Mouse (Mus musculus): ENCODE data around the gene Gsto1.

The Gsto1 gene

DNA sequence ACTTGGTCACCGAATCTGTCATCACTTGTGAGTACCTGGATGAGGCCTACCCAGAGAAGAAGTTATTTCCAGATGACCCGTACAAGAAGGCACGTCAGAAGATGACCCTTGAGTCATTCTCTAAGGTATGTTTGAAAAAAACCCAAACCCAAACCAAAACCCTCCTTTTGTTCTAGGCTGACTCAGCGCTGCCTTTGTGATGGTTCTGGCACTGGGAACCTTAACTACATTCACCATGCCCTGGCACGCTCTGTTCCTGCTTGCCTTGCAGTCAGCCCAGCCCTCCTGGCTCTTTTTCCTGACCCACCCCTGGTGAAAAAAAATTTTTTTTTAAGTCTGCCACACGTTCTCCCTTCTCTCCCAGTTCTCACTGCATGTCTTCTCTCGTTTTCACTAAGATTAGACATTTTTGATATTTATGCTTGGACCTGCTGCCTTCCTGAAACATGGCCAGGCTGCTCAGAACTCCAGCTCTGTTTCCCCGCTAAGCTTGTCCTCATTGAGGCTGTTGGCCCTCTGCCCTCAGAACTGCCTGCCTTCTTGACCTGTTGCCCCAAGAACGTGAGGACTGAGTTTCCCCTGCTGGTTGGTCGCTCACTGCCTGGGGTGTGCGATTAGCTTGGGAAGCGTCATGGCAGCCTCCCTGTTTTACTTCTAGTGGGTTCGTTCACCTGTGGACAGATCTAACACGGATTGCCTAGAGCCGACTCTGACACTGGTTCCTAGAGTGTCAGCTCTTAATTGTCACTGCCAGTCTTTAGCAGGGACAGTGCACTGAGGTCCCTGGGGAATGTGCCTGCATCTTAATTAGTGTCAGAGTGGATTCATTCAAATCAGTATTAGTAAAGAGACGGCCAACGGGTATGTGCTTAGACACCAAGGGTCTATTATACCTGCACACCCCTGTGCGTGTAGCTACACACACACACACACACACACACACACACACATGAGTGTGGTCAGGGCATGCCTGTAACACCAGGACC is 3.5 kb downstream of the Gsto1 start:
- no peak for DNase-seq

DNA sequence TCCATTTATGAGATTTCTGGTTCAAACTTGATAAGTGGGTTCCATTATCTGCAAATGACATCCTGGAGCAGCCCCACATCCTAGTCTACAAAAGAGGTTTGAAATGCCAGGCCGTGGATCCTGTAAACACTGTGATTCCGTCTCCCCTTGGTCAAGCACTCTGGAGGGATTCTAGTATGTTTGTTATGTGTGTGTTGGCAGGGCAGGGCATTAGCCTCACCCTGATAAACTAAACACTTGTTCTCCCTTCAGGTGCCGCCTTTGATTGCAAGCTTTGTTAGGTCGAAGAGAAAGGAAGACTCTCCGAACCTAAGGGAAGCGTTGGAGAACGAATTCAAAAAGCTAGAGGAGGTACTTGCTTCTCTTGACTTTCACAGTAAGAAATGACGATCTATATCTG is 4.4 kb downstream of the Gsto1 start:
- DNase-seq, result no peak

DNA sequence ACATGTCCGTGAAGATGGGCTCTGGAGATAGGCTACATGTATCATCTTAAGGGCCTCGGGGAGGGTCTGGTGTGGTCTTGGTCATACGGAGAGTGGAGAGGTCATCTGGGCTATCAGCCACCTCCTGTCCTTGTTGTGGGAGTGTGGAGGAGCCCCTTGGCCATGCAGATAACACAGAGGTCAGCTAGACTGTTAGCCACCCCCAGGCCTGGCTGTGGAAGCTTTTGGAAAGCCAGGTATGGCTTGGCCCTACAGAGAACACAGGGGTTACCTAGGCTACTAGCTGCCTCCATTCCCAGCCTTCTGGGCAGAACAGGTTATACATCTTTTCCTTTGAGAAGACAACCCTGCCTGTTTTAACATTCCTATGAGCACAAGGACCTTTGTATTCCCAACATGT is 7.8 kb downstream of the Gsto1 start:
- DNase-seq, result no peak

DNA sequence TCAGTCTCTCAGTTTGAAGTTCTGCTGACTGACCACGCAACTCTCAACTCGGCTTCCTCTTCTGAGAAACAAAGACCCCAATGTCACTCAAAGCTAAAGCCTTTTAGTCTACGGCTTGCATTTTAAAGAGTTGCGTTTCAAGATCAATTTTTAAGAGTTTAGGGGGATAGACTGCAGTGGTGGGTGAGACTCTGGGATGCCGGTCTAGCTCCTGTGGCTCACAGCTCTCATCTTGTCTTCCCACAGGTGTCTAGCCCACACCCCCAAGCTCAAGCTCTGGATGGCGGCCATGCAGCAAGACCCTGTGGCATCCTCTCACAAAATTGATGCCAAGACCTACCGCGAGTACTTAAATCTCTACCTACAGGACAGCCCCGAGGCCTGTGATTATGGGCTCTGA is 9.3 kb downstream of the Gsto1 start:
- no peak for DNase-seq

DNA sequence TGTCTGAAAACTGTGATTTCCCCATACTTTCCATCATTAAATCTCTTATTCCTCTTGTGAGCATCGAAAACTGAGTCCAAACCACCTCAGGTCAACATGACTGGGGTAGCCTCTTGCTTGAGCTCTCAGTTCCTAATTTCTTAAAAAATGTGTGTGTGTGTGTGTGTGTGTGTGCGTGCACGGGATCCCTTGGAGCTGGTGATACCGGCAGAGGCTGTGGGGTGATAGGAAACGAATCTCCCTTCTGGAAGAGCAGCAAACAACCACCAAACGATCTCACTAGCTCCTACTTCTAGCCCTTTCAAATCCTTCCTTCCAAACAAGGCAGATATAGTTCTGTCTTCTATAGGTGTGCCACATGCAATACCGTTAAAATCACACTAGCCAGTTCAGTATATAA is 10.0 kb downstream of the Gsto1 start:
- no peak for DNase-seq

DNA sequence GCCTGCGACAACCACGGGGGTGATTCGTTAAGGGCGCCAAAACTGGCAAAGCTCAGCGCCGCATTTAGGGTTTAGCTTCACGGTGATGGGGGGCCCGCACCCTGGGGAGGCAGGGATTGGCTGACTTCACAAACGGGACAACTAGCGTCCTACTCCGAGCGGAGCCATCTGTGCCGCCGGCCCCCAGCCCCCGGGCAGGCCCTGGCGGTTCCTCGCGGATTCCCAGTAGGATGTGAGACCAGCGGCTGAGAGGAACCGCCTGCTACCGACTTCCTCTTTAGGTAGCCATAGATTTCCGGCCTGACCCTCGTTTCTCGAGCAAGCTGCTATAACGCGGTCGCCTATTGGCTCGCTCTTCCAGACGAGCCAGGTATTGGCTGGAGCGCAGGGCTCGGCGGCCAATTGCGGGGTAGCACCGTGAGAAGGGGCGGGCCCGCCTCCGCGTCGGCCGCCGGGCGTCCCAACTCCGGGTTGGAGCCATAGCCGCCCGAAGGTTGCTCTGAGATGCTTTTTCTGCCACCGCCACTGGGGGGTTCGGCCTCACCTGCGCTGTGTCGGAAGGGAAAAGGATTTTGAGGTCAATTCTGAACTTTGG is 10.7 kb downstream of the Gsto1 start, which contains the start of gene Gsto2:
TSS of gene Gsto2 (plus strand) at position 182 of the 595 bp plus-strand sequence.
- DNase-seq, result peak; percentile 92 to 95

DNA sequence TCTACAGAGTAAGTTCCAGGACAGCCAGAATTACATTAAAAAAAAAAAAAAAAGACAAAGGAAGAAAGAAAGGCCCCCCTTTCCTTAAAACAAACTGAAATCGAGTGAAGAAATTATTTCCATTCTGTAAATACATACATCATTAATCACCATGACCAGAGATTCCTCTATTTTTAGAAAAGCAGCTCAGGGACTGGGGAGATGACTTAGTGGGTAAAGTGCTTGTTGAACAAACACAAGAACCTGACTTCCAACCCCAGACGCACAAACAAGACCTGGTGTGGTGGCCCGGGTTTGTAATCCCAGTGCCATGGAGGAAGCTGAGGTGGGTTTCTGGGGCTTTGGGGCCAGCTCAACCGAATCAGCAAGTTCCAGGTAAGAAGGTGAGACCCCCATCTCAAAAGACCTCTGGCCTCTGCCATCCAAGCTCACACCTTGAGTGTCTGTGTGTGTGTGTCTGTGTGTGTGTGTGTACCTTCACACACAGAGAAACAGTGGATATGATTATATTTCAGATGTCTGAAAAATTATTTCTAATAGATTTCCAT is 12.9 kb downstream of the Gsto1 start:
- DNase-seq, result no peak

DNA sequence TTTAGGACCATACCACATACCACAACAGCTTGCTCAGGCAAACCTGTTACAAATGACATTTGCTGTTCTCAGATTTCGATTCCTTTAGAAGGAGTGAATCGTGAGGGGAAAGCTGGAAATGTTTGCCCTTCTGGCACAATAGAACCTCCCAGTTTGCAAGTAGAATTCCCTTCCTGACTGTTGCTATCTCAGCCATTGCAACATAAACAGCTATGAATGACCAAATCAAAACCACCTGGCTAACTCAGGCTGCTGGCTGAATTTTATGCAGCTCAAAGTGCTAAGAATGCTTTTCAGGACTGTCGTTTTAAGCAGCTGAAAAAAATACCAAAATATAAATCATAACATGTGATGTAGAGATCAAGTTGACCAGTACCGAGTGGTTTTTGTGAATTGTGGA is 14.2 kb downstream of the Gsto1 start:
- no peak for DNase-seq

DNA sequence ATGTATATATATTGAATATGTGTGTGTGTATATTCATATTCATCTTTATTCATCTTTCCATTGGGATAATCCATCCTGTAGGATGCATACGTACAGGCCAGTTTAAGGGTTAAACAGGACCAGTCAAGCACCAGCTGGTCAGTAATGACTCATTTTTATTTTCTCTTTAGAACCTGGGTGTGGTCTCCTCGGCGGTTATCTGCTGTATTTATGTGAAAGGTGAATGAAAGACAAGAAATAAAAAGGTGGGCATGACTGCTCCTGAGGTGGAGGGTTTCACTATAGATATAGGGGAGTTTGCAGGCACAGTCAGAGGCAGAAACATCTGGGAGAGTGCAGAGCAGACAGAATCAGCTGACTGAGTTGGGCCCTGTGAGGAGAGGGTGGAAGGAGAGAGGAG is 14.7 kb downstream of the Gsto1 start:
- no peak for DNase-seq

DNA sequence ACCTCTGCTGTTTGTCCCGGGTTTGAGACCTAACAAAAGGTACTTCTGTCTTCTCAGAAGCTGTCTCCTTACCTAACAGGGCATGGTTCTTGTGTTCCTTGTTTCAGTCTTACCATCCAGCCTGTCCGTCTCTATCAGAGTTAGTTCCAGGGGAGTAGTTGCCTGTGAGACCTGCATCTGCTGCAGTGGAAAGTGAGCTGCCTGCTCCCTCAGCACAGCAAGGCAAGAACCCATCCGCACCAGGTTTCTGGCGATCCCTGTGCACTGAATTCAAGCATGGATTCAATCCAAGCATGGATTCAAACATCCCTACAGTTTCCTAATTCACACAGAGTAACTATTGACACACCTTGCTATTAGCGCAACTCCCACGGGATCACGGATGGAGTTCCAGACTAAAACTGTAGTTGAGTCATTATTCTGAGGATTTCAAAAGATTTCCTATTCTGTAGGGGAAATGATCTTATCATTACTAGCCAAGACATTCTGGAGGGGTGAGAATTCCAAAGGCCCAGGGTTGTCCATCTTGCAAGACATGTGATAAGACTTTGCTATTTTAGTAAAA is 15.4 kb downstream of the Gsto1 start:
- no peak for DNase-seq

DNA sequence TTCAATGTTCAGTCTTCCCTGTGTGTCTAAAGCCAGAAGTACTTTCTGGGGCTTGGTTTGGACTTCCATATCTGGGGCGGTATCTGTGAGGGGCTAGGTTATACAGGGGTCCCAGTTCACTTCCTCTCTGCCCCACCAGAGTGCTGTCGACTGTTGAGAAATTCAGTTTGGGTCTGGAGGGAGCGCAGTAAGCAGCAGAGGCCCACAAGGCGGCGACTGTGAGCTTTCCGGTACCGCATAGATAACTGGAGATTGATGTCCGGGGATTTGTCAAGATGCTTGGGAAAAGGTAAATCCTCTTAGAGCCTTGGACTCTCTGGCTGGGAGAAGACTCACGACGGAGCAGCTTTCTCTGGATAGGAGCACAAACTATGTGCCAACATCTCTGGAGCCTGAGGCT is 16.7 kb downstream of the Gsto1 start:
- DNase-seq, result no peak

DNA sequence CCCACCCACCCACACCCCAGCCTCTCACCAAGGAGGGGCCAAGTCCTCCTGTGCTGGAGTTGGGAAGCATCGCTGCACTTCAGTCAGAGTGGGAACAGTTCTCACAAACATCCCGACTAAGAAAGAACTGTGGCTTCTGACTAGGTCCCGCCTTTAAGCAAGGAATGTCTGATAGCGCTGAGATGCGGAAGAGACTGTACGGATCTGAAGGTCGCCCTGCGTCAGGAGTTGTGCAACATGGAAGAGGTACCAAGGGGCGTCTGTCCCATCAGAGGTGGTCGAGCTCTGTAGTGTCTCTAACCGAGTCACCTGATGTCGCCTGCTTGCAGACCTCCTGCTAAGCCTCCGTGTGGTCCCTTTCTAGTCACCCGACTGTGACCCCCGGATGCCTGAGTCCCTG is 21.5 kb downstream of the Gsto1 start:
- no peak for DNase-seq

DNA sequence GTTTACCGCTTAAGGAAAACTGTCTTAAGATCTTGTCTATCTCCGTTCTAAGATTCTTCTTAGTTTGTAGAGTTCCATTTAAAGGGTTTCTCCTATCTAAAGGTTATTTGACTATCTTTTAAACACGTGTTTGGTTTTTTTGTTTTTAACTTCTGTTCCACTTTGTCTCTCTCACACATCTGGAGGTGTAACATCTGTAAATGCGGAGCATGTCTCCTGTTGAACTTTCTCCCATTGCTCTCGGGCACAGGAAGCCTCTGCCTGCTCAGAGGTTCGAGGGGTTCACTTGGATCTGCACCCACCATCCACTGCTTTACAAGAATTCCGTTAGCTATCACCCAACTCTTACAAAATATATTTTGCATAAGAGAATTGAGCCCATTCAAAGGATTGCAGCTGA is 26.8 kb downstream of the Gsto1 start:
- DNase-seq, result no peak

DNA sequence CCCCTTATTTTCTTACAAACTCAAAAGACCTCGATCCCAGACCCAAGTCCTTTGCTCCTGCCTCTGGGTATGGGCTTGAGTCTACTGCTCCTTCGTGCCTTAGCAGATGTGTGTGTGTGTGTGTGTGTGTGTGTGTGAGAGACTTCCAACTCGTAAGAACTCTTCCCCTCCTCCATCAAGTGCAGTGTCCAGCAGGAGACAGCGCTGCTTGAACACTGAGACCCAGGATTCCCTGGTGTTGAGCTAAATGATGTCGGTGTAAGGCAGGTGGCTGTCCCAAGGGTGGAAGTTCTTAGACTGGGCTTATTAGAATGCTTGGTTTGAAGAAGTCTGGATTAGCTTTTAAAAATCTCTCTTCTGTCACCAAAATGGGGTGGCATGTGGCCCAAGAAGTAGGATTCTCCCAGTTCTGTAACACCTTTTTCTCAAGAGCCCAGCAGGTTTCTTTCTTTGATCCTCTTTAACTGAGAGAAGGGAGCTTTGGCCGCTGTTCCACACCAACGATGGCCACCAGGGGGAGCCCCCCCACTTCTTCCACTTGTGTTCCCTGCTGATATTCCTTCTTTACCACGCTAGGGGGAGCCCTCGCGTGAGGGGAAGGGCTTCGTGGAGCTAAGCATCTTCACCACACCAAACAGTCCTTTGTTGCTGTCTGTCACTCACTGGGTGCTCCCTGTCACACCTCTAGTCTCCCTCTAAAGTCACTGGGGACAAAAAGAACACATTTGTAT is 27.5 kb downstream of the Gsto1 start:
- peak; percentile 78 to 81 for DNase-seq

DNA sequence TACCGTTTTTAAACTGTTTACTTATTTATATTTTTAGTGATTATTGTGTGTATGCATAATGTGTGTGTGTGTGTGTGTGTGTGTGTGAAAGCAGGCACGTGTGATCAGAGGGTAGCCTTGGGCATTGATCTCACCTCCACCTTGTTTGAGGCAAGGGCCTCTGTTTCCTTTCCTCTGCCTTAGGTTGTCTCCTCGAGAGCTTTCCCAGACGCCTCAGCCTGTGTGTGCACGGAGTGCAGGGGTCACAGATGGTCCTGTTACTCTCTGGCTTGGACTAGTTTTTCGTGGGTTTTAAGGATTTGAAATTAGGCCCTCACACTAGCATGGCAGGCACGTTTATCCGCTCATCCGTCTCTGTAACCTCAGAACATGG is 28.1 kb downstream of the Gsto1 start:
- no peak for DNase-seq

DNA sequence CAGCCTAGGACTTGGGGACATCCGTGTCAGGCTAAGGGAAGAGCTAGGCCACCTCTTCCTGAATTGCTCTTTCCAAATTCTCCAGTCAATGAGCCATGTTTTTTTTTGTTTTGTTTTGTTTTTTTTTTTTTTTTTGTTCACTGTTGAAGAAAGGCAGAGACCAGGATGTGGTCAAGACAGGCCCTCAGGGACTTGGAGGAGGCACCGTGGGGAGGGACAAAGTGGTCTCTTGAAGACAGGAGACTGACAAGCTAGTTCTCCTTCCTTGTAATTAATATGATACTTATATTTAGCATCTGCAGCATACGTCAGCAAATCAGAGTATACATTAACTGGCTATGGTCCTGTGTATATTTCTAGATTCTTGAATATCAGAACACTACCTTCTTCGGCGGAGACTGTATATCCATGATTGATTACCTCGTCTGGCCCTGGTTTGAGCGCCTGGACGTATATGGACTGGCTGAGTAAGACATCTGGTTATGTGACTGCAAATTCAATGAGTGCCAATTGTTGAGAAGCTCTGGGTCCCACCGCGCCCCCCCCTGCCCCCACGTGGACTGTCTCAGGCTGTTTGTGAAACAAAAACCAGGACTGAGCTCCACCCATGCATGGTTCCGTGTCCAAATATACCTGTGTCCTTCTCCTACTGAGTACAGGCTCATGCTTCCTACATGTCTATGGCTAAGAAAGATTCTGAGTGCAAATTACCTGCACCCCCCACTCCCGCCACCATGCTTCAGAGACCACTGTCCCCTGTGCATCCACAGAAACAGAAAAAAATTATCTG is 29.7 kb downstream of the Gsto1 start:
- no peak for DNase-seq

DNA sequence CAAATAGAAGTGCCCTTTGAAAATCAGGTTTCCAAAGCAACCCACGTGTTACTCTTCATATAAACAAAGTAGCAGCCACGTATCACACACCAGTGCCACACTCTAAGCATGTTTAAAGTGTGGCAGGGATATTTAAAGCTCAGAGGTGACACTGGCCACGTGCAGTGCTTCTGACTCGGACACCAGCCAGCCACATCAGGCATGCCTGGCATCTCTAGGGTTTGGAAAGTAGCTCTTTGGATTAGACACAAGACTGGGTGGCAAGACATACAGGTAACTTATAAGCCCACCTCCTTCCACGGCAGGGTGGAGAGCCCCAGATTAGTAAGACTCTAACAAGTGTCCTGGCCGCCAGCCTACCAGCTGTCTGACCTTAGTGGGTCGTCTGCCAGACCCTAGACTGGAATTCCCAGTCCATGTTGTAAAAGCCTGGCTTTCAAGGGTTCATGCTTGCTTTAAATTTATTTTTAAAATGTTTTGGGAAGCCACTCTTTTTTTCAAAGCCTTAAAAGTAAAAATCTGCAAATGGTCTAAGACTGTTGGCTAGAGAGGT is 30.5 kb downstream of the Gsto1 start:
- no peak for DNase-seq

DNA sequence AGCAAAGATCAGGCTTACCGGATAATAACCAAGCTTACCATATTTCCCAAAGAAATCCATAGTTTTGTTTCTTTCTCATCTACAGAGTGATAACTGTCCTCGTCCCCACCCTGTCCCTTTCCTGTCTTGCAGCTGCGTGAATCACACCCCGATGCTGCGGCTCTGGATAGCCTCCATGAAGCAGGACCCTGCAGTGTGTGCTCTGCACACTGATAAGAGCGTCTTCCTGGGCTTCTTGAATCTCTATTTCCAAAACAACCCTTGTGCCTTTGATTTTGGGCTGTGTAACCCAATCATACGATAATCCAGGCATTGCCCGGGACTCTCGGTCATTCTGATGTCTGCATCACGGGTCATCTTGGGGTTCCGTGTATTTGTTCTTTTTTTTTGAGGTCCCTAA is 31.1 kb downstream of the Gsto1 start:
- DNase-seq, result no peak

DNA sequence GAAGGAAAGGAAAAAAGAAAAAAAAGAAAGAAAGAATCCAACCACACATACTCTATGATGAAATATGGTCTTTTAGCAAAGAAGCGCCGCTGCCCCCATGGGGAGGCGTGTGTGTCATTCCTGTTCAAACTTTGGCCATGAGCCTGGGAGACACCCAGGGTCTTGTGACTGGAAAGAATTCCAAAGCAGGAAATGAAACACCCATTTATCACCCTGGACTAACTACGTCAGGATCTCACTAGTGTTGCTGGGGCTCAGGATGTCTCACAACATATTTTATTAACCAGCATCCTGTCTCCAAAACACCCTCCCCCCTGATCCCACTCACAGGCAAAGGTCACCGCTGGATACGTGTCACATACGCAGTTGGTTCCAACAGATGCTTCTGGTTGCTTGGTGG is 31.8 kb downstream of the Gsto1 start:
- no peak for DNase-seq

DNA sequence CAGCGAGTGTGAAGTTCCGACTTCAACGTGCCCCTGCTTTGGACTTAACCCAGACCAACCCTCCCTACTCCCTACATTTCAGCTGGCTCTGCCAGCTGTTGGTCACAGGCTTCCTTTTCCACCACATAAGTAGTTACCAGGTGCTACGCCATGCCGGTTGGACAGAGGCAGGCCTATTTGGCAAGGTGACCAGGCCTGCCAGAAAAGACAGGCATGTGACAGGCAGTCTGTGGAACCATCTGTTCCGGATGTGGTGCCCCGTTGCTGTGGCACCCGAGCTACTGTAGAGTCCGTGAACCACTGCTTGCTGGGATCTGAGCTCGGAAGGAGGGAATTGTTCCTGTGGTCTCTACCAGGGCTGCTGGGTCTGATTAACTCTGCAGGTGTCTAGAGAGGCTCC is 32.6 kb downstream of the Gsto1 start:
- peak in 1 of 2 experiments; percentile 8 for DNase-seq

DNA sequence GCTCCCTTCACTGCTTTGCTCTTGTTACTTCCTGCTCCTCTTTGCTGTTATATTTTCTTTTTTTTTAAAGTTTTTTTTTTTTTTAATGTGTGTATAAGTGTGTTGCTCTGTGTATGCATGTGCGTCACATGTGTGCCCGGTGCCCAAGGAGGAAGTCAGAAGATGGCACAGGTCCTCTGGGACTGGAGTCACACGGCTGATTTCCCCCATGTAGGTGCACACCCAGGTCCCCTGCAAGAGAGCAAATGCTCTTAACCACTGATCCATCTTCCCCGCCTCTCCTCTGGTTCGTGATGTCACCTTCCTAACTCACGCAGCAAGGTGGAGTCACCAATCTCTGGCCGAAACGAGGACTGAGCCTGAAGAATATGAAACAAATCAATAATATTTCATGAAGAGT is 33.3 kb downstream of the Gsto1 start:
- no peak for DNase-seq

Measured in cerebellum, postnatal 36 days (tissue).